Mouse (Mus musculus) stomach, embryonic 15.5 days (tissue): Measurements from ENCODE around the gene Erg. TPM values are rescaled to one million over a fixed set of nuclear protein-coding genes. Genes with fewer than 3 reads are reported as not detected.

Experiments used
- ATAC-seq: fragments of 200-750 bp; cut with Nextera tagmentation; 2 replicates; pipeline ENCODE4 v1.8.0; 2017; ENCODE audit warnings: low read depth, moderate number of reproducible peaks, moderate TSS enrichment; ENCODE audit not compliant: insufficient read depth, low FRiP score
- H3K27ac ChIP-seq: fragments of 300-500 bp; sonication (generic); 2 replicates; pipeline ENCODE4 v1.5.1; 2015; ENCODE audit warnings: mild to moderate bottlenecking, inconsistent platforms
- H3K27me3 ChIP-seq: fragments of 300-500 bp; sonication (generic); replicated peaks from 2 replicates; pipeline ENCODE4 v1.6.1; 2015; ENCODE audit warnings: inconsistent platforms
- H3K36me3 ChIP-seq: fragments of 300-500 bp; sonication (generic); 2 replicates; pipeline ENCODE4 v1.6.1; 2015; ENCODE audit warnings: inconsistent platforms
- H3K4me1 ChIP-seq: fragments of 300-500 bp; sonication (generic); 2 replicates; pipeline ENCODE4 v1.6.1; 2015; ENCODE audit warnings: inconsistent platforms
- H3K4me2 ChIP-seq: fragments of 300-500 bp; sonication (generic); 2 replicates; pipeline ENCODE4 v1.6.1; 2015; ENCODE audit warnings: mild to moderate bottlenecking, inconsistent platforms
- H3K4me3 ChIP-seq: fragments of 300-500 bp; sonication (generic); replicated peaks from 2 replicates; pipeline ENCODE4 v1.5.1; 2015; ENCODE audit warnings: inconsistent platforms
- H3K9ac ChIP-seq: fragments of 300-500 bp; sonication (generic); 2 replicates; pipeline ENCODE4 v1.6.1; 2015; ENCODE audit warnings: inconsistent platforms
- H3K9me3 ChIP-seq: fragments of 300-500 bp; sonication (generic); 2 replicates; pipeline ENCODE4 v1.6.1; 2016; ENCODE audit warnings: inconsistent platforms
- WGBS: fragments of 180-500 bp; shearing (Covaris S2); methylation state at CpG from one replicate; pipeline ENCODE4 v1.1.7; 2015; 5-methylcytosine and 5-hydroxymethylcytosine counted together
- polyA plus RNA-seq: library from polyadenylated mRNA; unstranded; fragments of >200 nt; fragmentation: Nextera tagmentation; extraction: Ambion mirVana; gene quantifications from 2 replicates; pipeline ENCODE4 v1.2.1, GENCODE M21; 2015

Gene Erg
- polyA plus RNA-seq, 1 experiment from 2014 or later: 6.0 TPM

- H3K4me1 ChIP-seq: peaks cover 11% of the 10 kb centered on the region
- no peaks in the 10 kb centered on the region for H3K9me3 ChIP-seq
- ATAC-seq: peak; percentile 60; the same call in 1 of the 2 replicates
- H3K4me2 ChIP-seq: no peak overlapping the region
- 34% methylated on average over 11 of the region's 11 CpGs for WGBS
- no peak overlapping the region for H3K9ac ChIP-seq
- H3K27me3 ChIP-seq: no peaks in the 10 kb centered on the region
- H3K4me3 ChIP-seq: no peak overlapping the region
- no peaks in the 10 kb centered on the region for H3K36me3 ChIP-seq
- peak overlapping the region; percentile 57 for H3K27ac ChIP-seq
Measured at GRCm38 (mm10) chr16:95376364-95376763, 210.0 kb downstream of the Erg start.

GRCm38 (mm10) chr16:95374646-95375045 lies 211.7 kb downstream of the Erg start:
- no peaks in the 10 kb centered on the region for H3K36me3 ChIP-seq
- H3K9ac ChIP-seq: no peak overlapping the region
- H3K27me3 ChIP-seq: no peaks in the 10 kb centered on the region
- no peak overlapping the region for H3K4me3 ChIP-seq
- H3K4me2 ChIP-seq: no peak overlapping the region
- no peaks in the 10 kb centered on the region for H3K9me3 ChIP-seq
- H3K27ac ChIP-seq: no peak overlapping the region
- peaks cover 11% of the 10 kb centered on the region for H3K4me1 ChIP-seq
- WGBS: 70% methylated on average over 4 of the region's 4 CpGs
- ATAC-seq: no peak

DNA sequence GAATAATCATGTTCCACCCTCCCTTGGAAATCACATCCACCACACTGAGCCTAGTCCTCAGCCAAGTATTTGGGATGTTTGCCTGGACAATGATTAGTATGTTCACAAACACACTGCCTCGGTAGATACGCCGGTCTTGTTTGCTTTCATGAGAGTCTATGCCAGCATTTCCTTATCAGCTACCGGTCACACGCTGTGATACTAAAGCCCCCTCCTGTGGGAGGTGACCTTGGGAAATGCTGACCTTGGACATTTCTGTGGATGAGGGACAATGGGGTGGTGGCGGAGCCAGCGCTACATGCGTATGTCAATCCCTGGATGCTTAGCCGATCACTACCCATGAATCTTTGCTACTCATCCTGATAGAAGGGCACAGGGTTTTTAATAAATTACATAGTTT lies 213.4 kb downstream of the Erg start:
- no peak overlapping the region for H3K4me2 ChIP-seq
- no peak overlapping the region for H3K27ac ChIP-seq
- no peak overlapping the region for H3K9ac ChIP-seq
- H3K27me3 ChIP-seq: no peaks in the 10 kb centered on the region
- peaks cover 11% of the 10 kb centered on the region for H3K4me1 ChIP-seq
- 77% methylated on average over 9 of the region's 9 CpGs for WGBS
- H3K4me3 ChIP-seq: no peak overlapping the region
- no peak for ATAC-seq
- no peaks in the 10 kb centered on the region for H3K9me3 ChIP-seq
- no peaks in the 10 kb centered on the region for H3K36me3 ChIP-seq

DNA sequence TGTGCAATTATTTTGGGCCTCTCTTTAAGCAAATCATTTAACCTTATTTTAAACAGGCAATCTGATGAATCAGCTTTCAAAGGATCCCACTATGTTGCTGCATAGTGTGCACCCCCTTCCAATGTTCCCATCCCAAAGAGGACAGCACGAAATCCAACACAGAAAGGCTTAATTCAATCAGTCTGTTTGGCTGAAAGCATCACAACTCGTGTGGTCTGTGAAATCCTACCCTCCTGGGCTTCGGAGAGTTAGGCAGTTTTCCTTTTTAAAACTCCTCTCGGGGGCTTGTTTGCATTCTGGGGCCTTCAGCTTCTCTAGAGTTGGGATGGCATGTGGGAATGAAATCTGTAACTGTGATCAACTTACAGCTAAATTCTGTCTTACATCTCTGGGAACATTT lies 214.7 kb downstream of the Erg start:
- Histone ChIP-seq H3K4me2 (no peak overlapping the region), H3K27ac (no peak overlapping the region), H3K36me3 (no peaks in the 10 kb centered on the region), H3K9me3 (no peaks in the 10 kb centered on the region), H3K4me3 (no peak overlapping the region), H3K9ac (no peak overlapping the region), H3K27me3 (no peaks in the 10 kb centered on the region), H3K4me1 (peaks cover 11% of the 10 kb centered on the region)
- no peak for ATAC-seq
- WGBS: 38% methylated on average over 4 of the region's 4 CpGs

DNA sequence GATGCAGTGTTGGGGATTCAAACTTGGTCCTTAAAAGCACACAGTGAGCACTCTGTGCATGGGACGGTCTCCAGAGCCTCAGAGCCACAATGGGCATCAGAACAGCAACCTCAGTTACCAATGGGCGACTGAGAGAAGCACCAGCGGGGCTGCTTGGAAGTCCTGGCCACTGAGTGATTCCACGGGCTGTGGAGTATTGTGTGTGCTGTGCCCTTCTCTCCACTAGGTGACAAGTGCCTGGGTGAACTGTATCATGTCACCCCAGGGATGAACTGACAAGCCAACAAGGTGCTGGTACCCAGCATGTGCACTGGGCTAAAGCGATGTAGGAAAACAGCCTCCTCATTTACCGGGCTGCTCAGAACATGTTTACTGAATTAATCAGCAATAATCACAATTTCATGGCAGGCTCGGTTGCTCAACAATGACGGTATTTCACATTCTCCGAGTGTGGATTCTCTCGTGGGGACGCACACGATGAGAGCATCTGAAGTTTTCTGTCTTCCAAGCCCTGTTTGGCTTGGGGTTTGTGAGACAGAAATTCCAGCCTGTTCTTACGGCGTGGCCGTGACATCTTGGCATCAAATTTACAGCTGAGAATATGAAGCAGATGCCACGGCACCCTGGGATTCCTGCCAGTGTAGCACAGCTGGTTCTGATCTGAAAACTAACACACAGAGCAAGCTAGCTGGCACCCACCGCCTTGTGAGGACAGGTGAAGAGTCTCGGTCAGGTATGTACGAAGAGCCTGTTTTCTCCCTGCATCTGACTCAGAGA lies 219.2 kb downstream of the Erg start:
- ATAC-seq: no peak
- H3K27me3 ChIP-seq: no peaks in the 10 kb centered on the region
- no peak overlapping the region for H3K4me2 ChIP-seq
- H3K27ac ChIP-seq: no peak overlapping the region
- WGBS: 77% methylated on average over 19 of the region's 19 CpGs
- H3K36me3 ChIP-seq: no peaks in the 10 kb centered on the region
- no peaks in the 10 kb centered on the region for H3K4me1 ChIP-seq
- no peaks in the 10 kb centered on the region for H3K9me3 ChIP-seq
- no peak overlapping the region for H3K9ac ChIP-seq
- no peak overlapping the region for H3K4me3 ChIP-seq

- H3K9ac ChIP-seq: no peak overlapping the region
- H3K9me3 ChIP-seq: no peaks in the 10 kb centered on the region
- H3K27me3 ChIP-seq: no peaks in the 10 kb centered on the region
- H3K4me2 ChIP-seq: no peak overlapping the region
- WGBS: 77% methylated on average over 5 of the region's 5 CpGs
- H3K36me3 ChIP-seq: no peaks in the 10 kb centered on the region
- H3K27ac ChIP-seq: no peak overlapping the region
- H3K4me3 ChIP-seq: no peak overlapping the region
- no peak for ATAC-seq
- no peaks in the 10 kb centered on the region for H3K4me1 ChIP-seq
Measured at GRCm38 (mm10) chr16:95365214-95365613, 221.2 kb downstream of the Erg start.

DNA sequence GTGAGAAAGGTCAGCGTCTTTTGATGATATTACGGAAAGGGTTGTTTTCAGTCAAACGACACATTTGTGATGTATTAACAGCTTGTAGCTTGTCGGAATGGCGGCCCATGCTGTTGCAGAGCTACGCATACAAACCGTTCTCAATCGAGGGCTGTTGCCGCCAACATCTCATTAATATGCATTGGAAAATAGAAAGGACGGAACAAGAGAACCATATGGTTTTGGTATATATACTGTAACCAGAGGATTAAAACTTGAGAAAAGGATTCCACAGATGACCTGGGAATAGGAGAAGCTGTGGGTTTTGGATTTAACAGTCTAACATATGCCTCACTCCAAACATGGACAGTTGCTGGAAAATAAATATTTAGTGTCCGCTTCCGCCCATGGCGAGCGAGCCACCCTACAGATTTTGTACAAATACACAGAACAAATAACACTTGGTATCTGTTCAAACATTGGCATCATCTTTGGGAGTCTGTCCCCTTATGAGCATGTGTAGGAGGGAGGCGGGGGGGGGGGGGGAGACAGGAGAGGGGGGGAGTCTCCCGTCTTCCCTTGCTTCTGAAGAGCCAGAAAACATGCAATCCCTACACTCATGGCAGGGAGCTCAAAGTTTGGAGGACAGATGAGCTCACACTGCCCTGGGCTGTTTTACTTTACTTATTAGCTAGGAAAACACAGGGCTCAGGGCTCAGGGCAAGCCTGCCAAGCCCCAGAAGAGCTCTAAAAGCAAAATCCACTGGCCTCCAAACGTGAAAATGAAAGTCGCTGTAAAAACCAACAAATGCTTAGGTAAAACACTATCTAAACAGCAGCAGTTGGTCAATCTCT lies 222.5 kb downstream of the Erg start:
- no peak for ATAC-seq
- no peak overlapping the region for H3K4me2 ChIP-seq
- H3K27me3 ChIP-seq: no peaks in the 10 kb centered on the region
- peak overlapping the region; percentile 68; the same call in 1 of the 2 replicates for H3K27ac ChIP-seq
- H3K4me3 ChIP-seq: no peak overlapping the region
- no peak overlapping the region for H3K9ac ChIP-seq
- H3K36me3 ChIP-seq: no peaks in the 10 kb centered on the region
- WGBS: 66% methylated on average over 18 of the region's 18 CpGs
- H3K4me1 ChIP-seq: no peaks in the 10 kb centered on the region
- no peaks in the 10 kb centered on the region for H3K9me3 ChIP-seq

DNA sequence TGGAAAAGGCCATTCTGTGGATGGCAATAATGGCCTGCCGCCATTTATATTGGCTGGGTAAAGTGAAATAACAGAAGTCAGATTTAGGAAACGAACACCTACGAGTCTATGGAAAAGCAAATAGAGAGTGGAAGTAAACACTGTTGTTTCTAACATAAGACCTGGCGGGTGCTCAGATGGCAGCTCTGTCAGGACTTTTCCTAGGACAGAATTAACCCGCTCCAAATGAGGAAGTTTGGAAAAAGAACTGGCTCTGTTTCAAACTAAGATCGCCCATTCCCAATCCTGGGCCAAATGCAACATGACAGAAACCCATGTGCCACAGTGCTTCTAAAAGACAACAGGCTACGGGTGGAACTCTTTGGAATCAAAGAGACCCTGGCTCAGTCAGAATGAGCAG lies 224.4 kb downstream of the Erg start:
- H3K9me3 ChIP-seq: no peaks in the 10 kb centered on the region
- H3K36me3 ChIP-seq: no peaks in the 10 kb centered on the region
- no peak for ATAC-seq
- 80% methylated on average over 7 of the region's 7 CpGs for WGBS
- no peak overlapping the region for H3K4me2 ChIP-seq
- no peak overlapping the region for H3K4me3 ChIP-seq
- H3K4me1 ChIP-seq: no peaks in the 10 kb centered on the region
- H3K9ac ChIP-seq: no peak overlapping the region
- H3K27ac ChIP-seq: no peak overlapping the region
- no peaks in the 10 kb centered on the region for H3K27me3 ChIP-seq

GRCm38 (mm10) chr16:95360940-95361489 lies 225.4 kb downstream of the Erg start:
- no peak overlapping the region for H3K4me2 ChIP-seq
- no peaks in the 10 kb centered on the region for H3K4me1 ChIP-seq
- H3K27me3 ChIP-seq: no peaks in the 10 kb centered on the region
- 85% methylated on average over 18 of the region's 18 CpGs for WGBS
- H3K4me3 ChIP-seq: no peak overlapping the region
- H3K9ac ChIP-seq: no peak overlapping the region
- no peaks in the 10 kb centered on the region for H3K36me3 ChIP-seq
- H3K27ac ChIP-seq: no peak overlapping the region
- no peak for ATAC-seq
- H3K9me3 ChIP-seq: no peaks in the 10 kb centered on the region

DNA sequence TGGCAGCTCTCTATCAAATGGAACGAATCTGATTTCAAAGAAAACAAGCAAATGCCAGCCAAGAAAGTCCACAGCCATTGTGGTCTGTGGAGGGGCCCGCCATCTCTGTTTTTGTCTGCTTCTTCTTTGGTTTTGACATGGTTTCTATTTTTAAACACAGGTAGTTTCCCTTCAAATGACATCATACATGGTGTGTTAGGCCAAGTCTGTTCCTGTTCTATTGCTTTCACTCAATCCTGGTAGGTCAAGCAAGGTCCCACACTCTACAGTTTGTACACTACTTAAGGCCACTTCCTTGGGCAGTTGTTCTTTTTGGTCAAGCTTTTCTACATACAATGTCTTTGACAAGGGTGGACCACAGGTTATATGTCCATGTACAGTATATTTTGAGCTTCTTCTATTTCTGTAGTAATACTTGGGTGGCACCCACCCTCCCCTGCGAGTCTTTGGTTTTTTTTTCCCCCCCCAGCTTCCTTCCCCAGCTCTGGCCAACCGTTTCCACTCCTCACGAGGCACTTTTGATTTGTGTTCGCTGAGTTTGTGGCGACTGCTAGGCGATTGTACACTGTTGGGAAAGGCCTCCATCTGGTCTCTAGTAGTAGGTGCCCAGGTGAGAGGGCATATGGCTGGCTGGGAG lies 226.1 kb downstream of the Erg start:
- WGBS: 84% methylated on average over 8 of the region's 8 CpGs
- no peaks in the 10 kb centered on the region for H3K9me3 ChIP-seq
- no peak overlapping the region for H3K27ac ChIP-seq
- H3K27me3 ChIP-seq: no peaks in the 10 kb centered on the region
- no peaks in the 10 kb centered on the region for H3K4me1 ChIP-seq
- ATAC-seq: no peak
- H3K36me3 ChIP-seq: no peaks in the 10 kb centered on the region
- no peak overlapping the region for H3K4me3 ChIP-seq
- H3K9ac ChIP-seq: no peak overlapping the region
- no peak overlapping the region for H3K4me2 ChIP-seq

GRCm38 (mm10) chr16:95356962-95357955 lies 229.1 kb downstream of the Erg start:
- Histone ChIP-seq H3K4me2 (no peak overlapping the region), H3K27ac (no peak overlapping the region), H3K9ac (no peak overlapping the region), H3K27me3 (no peaks in the 10 kb centered on the region), H3K4me3 (no peak overlapping the region), H3K36me3 (no peaks in the 10 kb centered on the region), H3K4me1 (no peaks in the 10 kb centered on the region), H3K9me3 (no peaks in the 10 kb centered on the region)
- WGBS: 74% methylated on average over 12 of the region's 12 CpGs
- ATAC-seq: 0 out of 2 replicates have a peak, but pooled peaks have one; percentile 6
